Mouse (Mus musculus) urinary bladder, postnatal 4 days (tissue): ENCODE data around the gene Usp47.
A peak's percentile ranks its signal among the peaks of the same experiment; 100 is the strongest.

Experiments
- DNase-seq, 2 experiments: peaks; one replicate each; pipeline ENCODE4 v3.0.0; 2021 to 2022; ENCODE audit warnings: low spot score in 2 of 2

Usp47 gene

GRCm38 (mm10) chr7:112023150-112023600 is at the start of gene Usp47:
Gene Usp47 (plus strand): TSS chr7:112023504.
- peak; percentile 85 to 88 for DNase-seq

DNA sequence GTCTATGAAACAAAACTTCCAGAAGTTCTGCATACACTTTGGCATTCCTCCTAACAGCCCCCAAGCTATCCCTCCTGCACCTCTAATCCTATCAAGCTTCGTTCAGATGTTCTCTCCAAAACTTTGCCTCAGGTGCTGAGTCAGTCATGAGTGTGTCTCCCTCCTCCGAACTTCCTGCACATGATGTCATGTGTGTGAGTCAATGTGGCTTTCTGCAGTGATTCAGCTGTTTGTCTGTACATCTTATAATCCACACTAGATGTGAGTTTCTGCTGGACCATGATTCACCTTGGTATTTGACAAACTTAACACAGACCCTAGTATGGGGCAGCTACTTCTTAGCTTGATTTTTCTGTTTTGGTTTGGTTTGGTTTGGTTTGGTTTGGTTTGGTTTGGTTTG is 46.9 kb upstream of the Usp47 start:
- DNase-seq: no peak

GRCm38 (mm10) chr7:111977871-111978270 is 45.4 kb upstream of the Usp47 start:
- DNase-seq: no peak

- DNase-seq: no peak
Observed at GRCm38 (mm10) chr7:111982296-111982695, 41.0 kb upstream of the Usp47 start.

GRCm38 (mm10) chr7:111984530-111984929 is 38.8 kb upstream of the Usp47 start:
- no peak for DNase-seq

- DNase-seq: no peak
Observed at GRCm38 (mm10) chr7:111985266-111985665, 38.0 kb upstream of the Usp47 start.

- no peak for DNase-seq
Observed at GRCm38 (mm10) chr7:111986906-111987305, 36.4 kb upstream of the Usp47 start.

- no peak for DNase-seq
Observed at GRCm38 (mm10) chr7:111997441-111997840, 25.9 kb upstream of the Usp47 start.

GRCm38 (mm10) chr7:111998446-111999004 is 24.8 kb upstream of the Usp47 start:
- DNase-seq: no peak

DNA sequence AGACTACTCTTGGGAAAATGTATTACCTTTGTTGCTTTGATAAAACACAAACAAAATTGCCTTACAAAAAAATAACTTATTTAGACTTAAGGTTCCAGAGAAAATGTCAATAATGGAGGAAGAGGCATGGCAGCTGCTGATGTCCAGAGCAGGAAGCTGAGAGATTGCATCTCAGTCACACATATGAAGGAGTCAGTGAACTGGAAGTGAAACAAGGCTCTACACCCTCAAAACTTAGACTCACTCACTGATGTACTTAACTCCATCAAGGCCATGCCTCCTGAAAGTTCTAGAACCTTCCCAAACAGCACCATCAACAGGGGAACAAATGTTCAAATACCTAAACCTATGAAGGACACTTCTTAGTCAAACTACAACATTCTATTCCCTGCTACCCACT is 23.9 kb upstream of the Usp47 start:
- DNase-seq: no peak

DNA sequence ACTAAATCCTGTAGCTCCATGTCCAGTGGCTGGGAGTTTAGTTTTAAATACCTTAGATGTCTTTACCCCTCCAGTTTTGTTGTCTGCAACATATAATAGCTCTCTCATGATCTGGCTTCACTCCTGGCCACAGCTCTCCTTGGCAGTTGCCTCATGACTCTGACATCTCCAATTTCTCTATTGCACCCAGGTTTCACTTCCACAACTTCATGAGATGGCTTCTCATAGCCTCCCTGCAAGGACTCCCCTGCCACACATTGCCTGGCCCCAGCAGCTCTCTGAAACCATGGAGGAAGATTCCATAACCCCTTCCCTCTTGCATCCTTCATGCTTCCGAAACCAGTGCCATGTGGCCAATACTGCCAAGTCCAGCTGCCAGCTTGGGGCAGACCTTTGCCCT is 23.1 kb upstream of the Usp47 start:
- DNase-seq: no peak

GRCm38 (mm10) chr7:112010511-112010910 is 12.8 kb upstream of the Usp47 start:
- DNase-seq: no peak

DNA sequence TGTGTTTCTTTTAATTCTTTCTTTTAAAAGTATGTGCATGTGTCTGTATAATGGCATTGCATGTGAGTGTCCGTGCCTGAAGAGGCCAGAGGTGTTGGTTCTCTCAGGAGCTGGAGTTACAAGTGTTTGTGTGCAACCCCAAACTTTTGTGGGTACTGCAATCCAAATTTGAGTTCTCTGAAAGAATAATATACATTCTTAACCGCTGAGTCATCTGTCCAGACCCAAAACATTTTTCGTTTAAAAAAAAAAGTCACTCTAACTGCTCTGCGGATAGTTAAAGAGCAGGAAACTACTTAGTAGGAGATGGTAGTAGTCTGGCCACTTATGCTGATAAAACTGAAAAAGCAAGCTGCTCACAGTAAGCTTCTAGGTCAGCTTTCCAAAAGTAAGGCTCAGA is 12.3 kb upstream of the Usp47 start:
- DNase-seq: no peak

GRCm38 (mm10) chr7:112012102-112012501 is 11.2 kb upstream of the Usp47 start:
- peak in 1 of 2 experiments; percentile 31 for DNase-seq

- no peak for DNase-seq
Observed at GRCm38 (mm10) chr7:112012621-112013177, 10.6 kb upstream of the Usp47 start.

GRCm38 (mm10) chr7:112014148-112014547 is 9.2 kb upstream of the Usp47 start:
- DNase-seq: no peak

DNA sequence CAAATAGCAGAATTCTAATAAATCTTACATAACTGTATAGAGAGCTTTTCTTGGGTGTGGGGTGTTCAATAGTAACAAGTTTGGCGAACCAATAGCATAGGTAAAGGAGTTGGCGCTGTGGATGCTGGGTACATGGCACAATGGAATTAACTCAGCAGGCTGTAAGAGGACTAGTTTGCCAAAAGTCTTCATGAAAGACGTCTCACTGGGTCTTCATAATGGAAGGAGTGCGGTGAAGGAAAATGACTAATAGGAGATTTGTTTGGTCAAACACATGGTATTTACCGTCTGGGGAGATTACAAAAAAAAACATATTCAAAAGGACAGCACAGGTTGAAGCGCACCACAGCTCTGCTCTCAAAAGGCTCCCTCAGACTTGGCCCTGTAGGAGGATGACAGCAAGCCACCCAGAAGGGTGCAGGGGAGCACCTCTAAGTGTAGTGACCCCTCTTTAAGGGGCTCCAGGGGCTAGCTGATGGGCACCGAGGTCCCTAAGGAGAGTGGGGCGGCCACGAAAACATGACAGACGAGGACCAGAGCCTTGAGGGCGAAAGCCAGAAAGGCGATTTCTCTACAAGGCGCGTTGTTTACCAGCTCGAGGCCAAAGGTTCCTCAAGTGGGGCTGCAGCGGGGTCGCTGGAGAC is 676 bp upstream of the Usp47 start:
- no peak for DNase-seq

DNA sequence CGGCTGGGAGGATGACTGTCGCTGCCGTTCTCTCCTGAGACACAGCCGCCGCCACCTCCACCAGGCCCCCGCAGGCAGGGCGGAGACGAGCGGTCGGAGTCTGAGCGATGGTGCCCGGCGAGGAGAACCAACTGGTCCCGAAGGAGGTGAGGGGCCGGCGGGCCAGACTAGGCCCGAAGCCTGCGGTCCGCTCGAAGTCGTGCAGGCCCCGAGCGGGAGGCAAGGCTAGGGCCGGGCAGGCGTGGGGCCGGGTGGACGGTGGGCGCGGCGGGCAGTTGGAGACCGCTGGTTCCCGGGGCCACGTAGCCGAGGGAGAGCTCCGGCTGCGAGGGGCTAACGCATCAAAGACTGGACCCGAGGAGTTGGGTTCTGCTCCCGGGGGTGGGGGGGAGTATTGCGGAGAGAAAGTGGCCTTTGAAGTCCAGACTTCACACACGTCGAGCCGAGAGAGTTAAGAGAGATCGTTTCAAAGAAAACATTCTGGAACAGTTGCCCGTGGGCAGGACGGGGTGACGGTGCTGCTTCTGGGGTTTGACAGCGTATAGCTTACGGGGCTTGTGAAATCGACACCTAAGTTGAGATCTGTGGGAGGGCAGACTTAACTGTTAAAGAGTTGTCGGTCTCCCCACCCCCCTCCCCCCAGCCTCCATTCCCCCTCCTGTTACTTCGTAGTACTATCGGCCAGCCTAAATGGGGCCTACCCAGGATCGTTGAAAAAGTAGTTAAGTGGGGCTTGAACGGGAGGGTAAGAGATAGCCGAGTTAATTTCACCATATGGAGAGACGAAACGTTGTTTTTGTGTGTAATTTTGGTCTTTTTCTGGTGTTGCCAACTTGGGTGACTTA is 519 bp downstream of the Usp47 start:
- DNase-seq: peak in 1 of 2 experiments; percentile 67

GRCm38 (mm10) chr7:112024446-112024730 is 1.1 kb downstream of the Usp47 start:
- DNase-seq: no peak

GRCm38 (mm10) chr7:112024856-112025255 is 1.6 kb downstream of the Usp47 start:
- DNase-seq: no peak

DNA sequence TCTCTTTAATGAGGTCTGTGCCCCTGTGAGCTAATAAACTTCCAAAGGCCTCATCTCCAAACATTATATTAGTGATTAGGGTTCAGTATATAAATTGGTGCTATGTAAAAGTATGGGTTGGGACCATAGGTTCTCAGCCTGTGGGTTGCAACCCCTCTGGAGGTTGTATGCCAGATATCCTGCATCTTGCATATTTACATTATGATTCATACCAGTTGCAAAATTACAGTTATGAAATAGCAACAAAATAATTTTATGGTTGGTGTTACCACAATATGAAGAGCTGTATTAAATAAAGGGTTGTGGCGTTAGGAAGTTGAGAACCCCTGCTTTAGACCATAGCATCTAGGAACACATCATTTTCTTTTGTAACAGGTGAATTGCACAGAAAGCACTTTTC is 7.3 kb downstream of the Usp47 start:
- DNase-seq: no peak

DNA sequence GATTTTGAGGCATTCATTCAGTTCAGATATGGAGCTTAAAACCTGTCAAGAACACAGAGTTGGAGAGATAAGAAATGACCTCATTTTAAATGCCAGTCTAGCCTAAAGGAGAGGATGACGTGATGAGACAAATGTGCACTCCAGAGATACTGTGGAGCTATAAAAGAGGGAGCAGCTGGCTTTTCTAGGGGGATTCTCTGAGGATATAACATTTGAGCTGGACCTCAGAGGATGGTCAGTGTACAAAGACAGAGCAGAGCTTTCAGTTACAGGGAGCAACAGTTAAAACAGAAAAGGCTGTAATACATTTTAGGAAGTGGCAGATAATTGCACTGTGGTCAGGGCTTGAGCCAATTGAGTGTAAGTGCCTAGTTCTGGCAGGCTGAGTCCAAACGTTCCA is 12.5 kb downstream of the Usp47 start:
- no peak for DNase-seq

- DNase-seq: no peak
Observed at GRCm38 (mm10) chr7:112036636-112037035, 13.3 kb downstream of the Usp47 start.
